Mouse (Mus musculus): ENCODE measurements around the gene Lmo2. TPM values are rescaled to one million over a fixed set of nuclear protein-coding genes. Genes with fewer than 3 reads are reported as not detected.
"Not testable (repeated sequence)": the region's sequence is repeated elsewhere in the genome, so short reads cannot be mapped to it uniquely, and the experiment has no call there.

The Lmo2 gene
- polyA plus RNA-seq, 1 experiment from 2014 or later, result 10.6 TPM

DNA sequence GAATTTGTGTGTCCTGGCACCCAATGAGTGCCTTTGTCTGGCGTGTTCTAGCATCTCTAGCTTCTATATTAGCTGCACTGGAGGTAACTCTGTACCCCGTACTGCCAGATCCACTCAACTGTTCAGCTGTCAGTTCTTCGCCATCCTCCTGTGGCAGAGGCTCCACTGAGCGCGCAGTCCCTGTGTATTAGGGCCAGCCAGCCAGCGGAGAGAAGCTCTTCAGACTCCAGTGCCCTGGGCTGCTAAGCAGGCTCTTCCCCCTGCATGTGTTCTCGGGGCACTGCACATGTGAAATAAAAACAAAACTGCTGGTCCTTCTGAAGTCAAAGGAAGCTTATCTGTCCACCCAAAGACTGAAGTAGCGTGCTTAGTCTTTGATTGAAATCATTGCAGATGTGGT is 19.4 kb downstream of the Lmo2 start:
- Histone ChIP-seq H3K9me3 (ENCODE audit: control insufficient read depth, low read length) (no peaks in the 10 kb centered on the region), H3K36me3 (ENCODE audit: control insufficient read depth, insufficient read depth, low read length) (no peaks in the 10 kb centered on the region), H3K27ac (replicated peaks) (no peak overlapping the region), H3K9ac (ENCODE audit: low read length) (no peak overlapping the region), H3K4me2 (replicated peaks; ENCODE audit: low read depth) (no peak overlapping the region), H3K4me3 (ENCODE audit: low read depth, low read length) (no peak overlapping the region), H3K4me1 (replicated peaks; ENCODE audit: control insufficient read depth, insufficient read depth) (no peaks in the 10 kb centered on the region), H3K27me3 (ENCODE audit: control insufficient read depth, insufficient read depth, low read length) (no peaks in the 10 kb centered on the region)
- 79% methylated on average over 8 of the region's 8 CpGs for WGBS
- TF ChIP-seq EP300 (optimal IDR thresholded peaks at IDR 0.05) (no peak), CTCF (IDR thresholded peaks at IDR 0.05; ENCODE audit: low read depth) (no peak)
- ATAC-seq (ENCODE audit: low FRiP score, low TSS enrichment) (no peak), DNase-seq (ENCODE audit: low spot score) (no peak)

GRCm38 (mm10) chr2:103977716-103978115 is 19.9 kb downstream of the Lmo2 start:
- H3K27me3 ChIP-seq (ENCODE audit: control insufficient read depth, insufficient read depth, low read length), result 0 out of 2 replicates have a peak, but pooled peaks cover 1% of the 10 kb centered on the region
- H3K27ac ChIP-seq (replicated peaks), result no peak overlapping the region
- H3K4me3 ChIP-seq (ENCODE audit: low read depth, low read length), result no peak overlapping the region
- DNase-seq (ENCODE audit: low spot score) (no peak), ATAC-seq (ENCODE audit: low FRiP score, low TSS enrichment) (no peak)
- H3K4me1 ChIP-seq (replicated peaks; ENCODE audit: control insufficient read depth, insufficient read depth), result no peaks in the 10 kb centered on the region
- no peaks in the 10 kb centered on the region for H3K9me3 ChIP-seq (ENCODE audit: control insufficient read depth, low read length)
- H3K9ac ChIP-seq (ENCODE audit: low read length), result no peak overlapping the region
- TF ChIP-seq CTCF (IDR thresholded peaks at IDR 0.05; ENCODE audit: low read depth) (no peak), EP300 (optimal IDR thresholded peaks at IDR 0.05) (no peak)
- H3K4me2 ChIP-seq (replicated peaks; ENCODE audit: low read depth), result no peak overlapping the region
- WGBS, result 63% methylated on average over 9 of the region's 9 CpGs
- H3K36me3 ChIP-seq (ENCODE audit: control insufficient read depth, insufficient read depth, low read length), result no peaks in the 10 kb centered on the region

GRCm38 (mm10) chr2:103982250-103982649 is 24.5 kb downstream of the Lmo2 start:
- no peaks in the 10 kb centered on the region for H3K36me3 ChIP-seq (ENCODE audit: control insufficient read depth, insufficient read depth, low read length)
- H3K9me3 ChIP-seq (ENCODE audit: control insufficient read depth, low read length), result no peaks in the 10 kb centered on the region
- H3K27ac ChIP-seq (replicated peaks), result no peak overlapping the region
- peak; percentile 76 for DNase-seq (ENCODE audit: low spot score)
- ATAC-seq (ENCODE audit: low FRiP score, low TSS enrichment), result peak; percentile 74; the same call in 1 of the 2 replicates
- H3K4me2 ChIP-seq (replicated peaks; ENCODE audit: low read depth), result no peak overlapping the region
- no peak overlapping the region for H3K9ac ChIP-seq (ENCODE audit: low read length)
- no peak overlapping the region for H3K4me3 ChIP-seq (ENCODE audit: low read depth, low read length)
- no peaks in the 10 kb centered on the region for H3K4me1 ChIP-seq (replicated peaks; ENCODE audit: control insufficient read depth, insufficient read depth)
- TF ChIP-seq EP300 (optimal IDR thresholded peaks at IDR 0.05) (no peak), CTCF (IDR thresholded peaks at IDR 0.05; ENCODE audit: low read depth) (peak; percentile 91)
- H3K27me3 ChIP-seq (ENCODE audit: control insufficient read depth, insufficient read depth, low read length), result 0 out of 2 replicates have a peak, but pooled peaks cover 2% of the 10 kb centered on the region
- WGBS, result 5% methylated on average over 5 of the region's 5 CpGs

DNA sequence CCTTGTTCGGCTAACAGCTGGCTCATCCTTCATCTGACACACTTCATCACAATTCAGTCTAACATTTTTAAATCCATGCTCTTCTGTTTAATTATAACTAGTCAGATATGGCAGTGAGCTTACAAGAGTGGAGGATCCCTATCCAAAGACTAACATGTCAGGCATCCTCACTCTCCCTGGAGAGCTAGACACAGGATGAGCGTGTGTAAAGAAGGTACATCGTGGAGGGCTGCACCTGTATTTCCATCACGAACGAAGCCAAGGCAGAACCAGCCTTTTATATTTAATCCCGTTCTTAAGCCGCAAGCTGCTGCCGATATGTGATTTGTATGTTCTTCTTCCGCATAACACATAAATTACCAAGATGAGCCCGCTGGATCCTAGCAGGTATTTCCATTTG is 25.4 kb downstream of the Lmo2 start:
- no peak overlapping the region for H3K4me3 ChIP-seq (ENCODE audit: low read depth, low read length)
- 0 out of 2 replicates have a peak, but pooled peaks cover 2% of the 10 kb centered on the region for H3K27me3 ChIP-seq (ENCODE audit: control insufficient read depth, insufficient read depth, low read length)
- no peak for DNase-seq (ENCODE audit: low spot score)
- no peaks in the 10 kb centered on the region for H3K9me3 ChIP-seq (ENCODE audit: control insufficient read depth, low read length)
- H3K9ac ChIP-seq (ENCODE audit: low read length), result no peak overlapping the region
- TF ChIP-seq EP300 (optimal IDR thresholded peaks at IDR 0.05) (no peak), CTCF (IDR thresholded peaks at IDR 0.05; ENCODE audit: low read depth) (no peak)
- no peak overlapping the region for H3K4me2 ChIP-seq (replicated peaks; ENCODE audit: low read depth)
- H3K36me3 ChIP-seq (ENCODE audit: control insufficient read depth, insufficient read depth, low read length), result no peaks in the 10 kb centered on the region
- 84% methylated on average over 10 of the region's 10 CpGs for WGBS
- no peak overlapping the region for H3K27ac ChIP-seq (replicated peaks)
- no peaks in the 10 kb centered on the region for H3K4me1 ChIP-seq (replicated peaks; ENCODE audit: control insufficient read depth, insufficient read depth)
- no peak for ATAC-seq (ENCODE audit: low FRiP score, low TSS enrichment)

- DNase-seq (ENCODE audit: low spot score); H3K4me1 ChIP-seq (replicated peaks; ENCODE audit: control insufficient read depth, insufficient read depth); H3K4me3 ChIP-seq (ENCODE audit: low read depth, low read length); H3K36me3 ChIP-seq (ENCODE audit: control insufficient read depth, insufficient read depth, low read length); H3K4me2 ChIP-seq (replicated peaks; ENCODE audit: low read depth); H3K27me3 ChIP-seq (ENCODE audit: control insufficient read depth, insufficient read depth, low read length); ATAC-seq (ENCODE audit: low FRiP score, low TSS enrichment); H3K27ac ChIP-seq (replicated peaks); H3K9me3 ChIP-seq (ENCODE audit: control insufficient read depth, low read length); H3K9ac ChIP-seq (ENCODE audit: low read length): not testable (repeated sequence)
- WGBS, result 59% methylated on average over 8 of the region's 8 CpGs
Measured at GRCm38 (mm10) chr2:103987595-103987994, 29.8 kb downstream of the Lmo2 start.

GRCm38 (mm10) chr2:103989724-103990123 is 31.9 kb downstream of the Lmo2 start:
- Histone ChIP-seq H3K36me3 (ENCODE audit: control insufficient read depth, insufficient read depth, low read length) (no peaks in the 10 kb centered on the region), H3K4me2 (replicated peaks; ENCODE audit: low read depth) (no peak overlapping the region), H3K27me3 (ENCODE audit: control insufficient read depth, insufficient read depth, low read length) (no peaks in the 10 kb centered on the region), H3K27ac (replicated peaks) (no peak overlapping the region), H3K9me3 (ENCODE audit: control insufficient read depth, low read length) (no peaks in the 10 kb centered on the region), H3K4me1 (replicated peaks; ENCODE audit: control insufficient read depth, insufficient read depth) (no peaks in the 10 kb centered on the region), H3K4me3 (ENCODE audit: low read depth, low read length) (no peak overlapping the region), H3K9ac (ENCODE audit: low read length) (no peak overlapping the region)
- TF ChIP-seq CTCF (IDR thresholded peaks at IDR 0.05; ENCODE audit: low read depth), result no peak
- TF ChIP-seq EP300 (optimal IDR thresholded peaks at IDR 0.05), result no peak
- no peak for DNase-seq (ENCODE audit: low spot score)
- no peak for ATAC-seq (ENCODE audit: low FRiP score, low TSS enrichment)
- WGBS, result 81% methylated on average over 6 of the region's 6 CpGs
